Mouse (Mus musculus) neural tube, embryonic 10.5 days (tissue): ENCODE measurements around the gene Sytl2.

Source experiments
- DNase-seq: peaks from one replicate; pipeline ENCODE4 v3.0.0-alpha.2; 2017; ENCODE audit warnings: low spot score; ENCODE audit errors: extremely low spot score

Gene Sytl2

GRCm38 (mm10) chr7:90301942-90302646 is at the start of gene Sytl2:
TSS of gene Sytl2 (plus strand) at chr7:90302252.
- DNase-seq: peak; percentile 67

DNA sequence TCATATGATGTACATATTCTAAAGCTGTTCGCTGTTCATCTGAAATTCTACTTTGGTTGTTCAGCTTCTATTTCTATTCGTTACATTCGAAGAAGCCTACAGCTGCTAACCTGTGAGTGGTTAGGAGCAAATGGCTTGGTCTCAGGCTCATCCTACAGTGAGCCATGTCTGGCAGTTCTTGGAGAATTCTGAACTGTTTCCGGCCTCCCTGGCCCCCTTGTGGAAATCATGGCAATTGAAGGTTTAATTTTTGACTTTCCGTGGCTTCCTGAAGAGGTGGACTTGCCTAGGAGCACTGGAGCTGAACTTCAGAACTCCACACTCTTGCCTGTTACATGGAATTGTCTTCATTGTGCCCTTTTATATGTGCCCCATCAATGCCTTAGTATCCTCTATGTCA is 49.1 kb upstream of the Sytl2 start:
- no peak for DNase-seq

- DNase-seq: no peak
Observed at GRCm38 (mm10) chr7:90258701-90259100, 43.4 kb upstream of the Sytl2 start.

DNA sequence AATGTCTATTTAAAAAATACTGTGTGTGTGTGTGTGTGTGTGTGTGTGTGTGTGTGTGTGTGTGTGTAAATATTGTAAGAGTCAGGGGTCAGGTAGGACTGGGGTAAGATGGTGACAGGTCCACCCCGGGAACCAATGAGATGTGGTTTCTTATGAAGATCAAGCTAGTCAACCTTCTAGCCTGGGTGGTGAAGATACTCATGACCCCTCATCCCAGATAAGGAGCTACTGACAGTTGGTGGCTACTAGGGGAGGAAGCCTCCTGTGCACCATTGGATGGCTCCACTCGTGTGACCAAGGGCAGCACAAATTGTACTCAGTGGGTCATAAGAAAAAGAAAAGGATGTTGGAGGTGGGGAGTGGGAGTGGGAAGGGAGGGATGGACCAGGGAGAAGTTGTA is 42.2 kb upstream of the Sytl2 start:
- no peak for DNase-seq

DNA sequence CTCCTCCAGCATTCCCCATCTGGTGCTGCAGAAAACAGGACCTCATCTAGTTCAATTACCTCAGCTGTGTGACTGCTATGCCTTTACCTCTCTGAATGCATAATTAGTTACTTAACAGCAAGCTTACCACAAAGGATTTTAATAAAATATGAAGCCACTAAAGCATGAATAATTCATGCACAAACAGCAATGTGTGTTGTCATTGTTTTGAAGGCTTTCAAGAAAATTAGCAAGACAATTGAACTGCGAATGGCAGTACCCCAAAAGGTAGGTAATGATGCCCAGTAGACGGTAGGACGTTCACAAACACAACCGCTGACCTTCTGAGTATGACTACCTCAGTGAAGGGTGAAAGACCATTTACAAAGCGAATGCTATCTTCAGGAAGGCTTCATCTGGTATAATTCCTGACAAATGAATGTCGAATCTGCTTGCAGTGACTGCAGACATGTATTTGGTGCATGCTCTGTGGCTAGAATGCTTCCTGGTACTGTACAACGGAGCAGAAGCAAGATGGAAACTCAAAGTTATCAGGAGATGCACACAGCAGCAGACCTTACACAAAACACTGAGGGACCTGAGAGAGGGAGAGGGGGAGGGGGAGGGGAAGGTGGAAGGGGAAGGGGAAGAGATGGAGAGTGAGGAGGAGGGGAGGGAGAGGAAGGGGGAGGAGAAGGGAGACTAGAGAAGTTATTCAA is 40.0 kb upstream of the Sytl2 start:
- DNase-seq: no peak

GRCm38 (mm10) chr7:90265289-90265970 is 36.6 kb upstream of the Sytl2 start, which contains the start of gene Ccdc83:
TSS of gene Ccdc83 (minus strand) at chr7:90265777.
- DNase-seq: peak; percentile 88

GRCm38 (mm10) chr7:90270141-90270540 is 31.9 kb upstream of the Sytl2 start:
- DNase-seq: no peak

- no peak for DNase-seq
Observed at GRCm38 (mm10) chr7:90274561-90275100, 27.4 kb upstream of the Sytl2 start.

DNA sequence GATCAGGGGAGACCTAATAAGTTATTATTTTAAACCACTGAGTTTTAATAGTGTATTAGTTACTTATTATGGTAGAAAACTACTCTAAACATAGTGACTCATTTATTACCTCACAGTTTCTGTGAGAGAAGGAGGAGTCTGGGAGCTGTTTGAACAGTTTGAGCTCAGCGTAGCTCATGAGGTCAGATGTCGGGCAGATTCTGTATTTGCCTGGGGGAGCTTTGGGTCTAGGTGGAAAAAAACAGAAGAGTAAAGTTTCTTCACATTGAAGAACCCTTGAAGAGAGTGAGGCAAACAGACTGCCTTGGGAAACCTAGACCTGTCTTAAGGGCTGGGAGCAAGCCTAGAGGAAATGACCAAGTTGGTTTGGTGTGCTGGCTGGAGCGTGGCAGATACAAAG is 24.8 kb upstream of the Sytl2 start:
- no peak for DNase-seq

- DNase-seq: no peak
Observed at GRCm38 (mm10) chr7:90277769-90278168, 24.3 kb upstream of the Sytl2 start.

- no peak for DNase-seq
Observed at GRCm38 (mm10) chr7:90279136-90279535, 22.9 kb upstream of the Sytl2 start.

DNA sequence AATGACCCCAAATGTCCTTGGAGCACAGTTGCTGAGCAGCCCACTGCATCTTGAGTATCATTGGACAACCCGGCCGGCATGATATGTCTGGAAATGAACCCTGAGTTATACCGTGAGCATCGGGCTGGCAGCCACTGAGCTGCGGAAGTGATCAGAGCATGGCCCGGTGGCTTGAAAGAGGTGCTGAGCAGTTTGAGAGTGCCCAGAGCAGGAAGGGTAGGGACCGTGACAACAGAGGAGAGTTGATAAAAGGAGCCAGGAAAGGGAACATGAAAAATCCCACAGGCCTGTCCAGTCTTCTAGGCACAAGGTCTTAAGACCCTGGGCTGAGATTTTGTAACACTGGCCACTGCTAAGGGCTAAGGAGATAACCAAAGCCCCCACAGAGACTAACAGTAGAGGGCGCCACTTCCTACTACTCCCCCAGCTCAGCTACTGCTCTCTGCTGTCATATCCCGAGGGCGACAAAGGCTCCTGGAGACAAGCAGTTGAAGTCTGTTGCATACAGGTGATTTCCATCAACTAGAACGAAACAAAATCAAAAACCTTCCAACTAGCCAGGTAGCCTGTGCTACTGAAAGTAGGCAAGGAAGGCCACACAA is 21.7 kb upstream of the Sytl2 start:
- DNase-seq: no peak

DNA sequence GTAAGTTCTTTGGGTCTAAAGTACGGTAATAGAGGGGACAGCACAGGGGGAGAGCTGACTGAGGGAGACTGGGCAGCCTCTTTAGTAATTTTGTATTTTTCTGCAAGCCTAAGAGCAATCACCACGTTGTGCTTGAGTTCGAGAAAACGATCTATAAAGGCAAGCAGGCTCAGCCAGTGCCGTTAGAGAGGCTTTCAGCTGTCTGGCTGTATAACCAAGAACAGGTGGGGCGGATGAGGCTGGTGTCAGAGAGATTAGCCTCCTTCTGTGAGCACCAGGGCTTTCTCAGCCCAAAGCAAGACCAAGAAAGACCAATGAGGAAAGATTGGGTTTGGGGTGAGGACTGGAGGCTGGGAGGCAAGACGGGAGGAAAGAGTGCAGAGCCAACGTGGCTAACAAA is 21.2 kb upstream of the Sytl2 start:
- no peak for DNase-seq

- no peak for DNase-seq
Observed at GRCm38 (mm10) chr7:90281759-90282546, 20.1 kb upstream of the Sytl2 start.

- no peak for DNase-seq
Observed at GRCm38 (mm10) chr7:90282786-90283185, 19.3 kb upstream of the Sytl2 start.

DNA sequence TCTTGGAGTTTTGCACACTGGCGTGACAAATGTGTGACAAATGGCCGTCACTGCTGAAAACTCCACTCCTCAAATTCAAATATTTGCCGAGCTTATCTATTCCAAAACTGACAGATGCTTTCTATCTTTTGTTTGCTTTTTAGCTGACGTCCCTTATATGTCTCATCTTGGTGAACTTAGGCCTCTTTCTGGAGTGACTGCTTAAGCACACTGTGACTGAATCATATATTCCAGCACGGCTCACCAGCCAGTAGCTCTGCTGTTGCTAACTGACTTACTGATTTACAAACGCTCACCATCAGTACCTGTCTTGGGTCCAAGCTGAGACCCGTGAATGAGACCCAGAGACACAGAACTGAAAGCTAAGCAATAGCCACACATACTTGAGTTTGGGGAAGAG is 17.3 kb upstream of the Sytl2 start:
- no peak for DNase-seq

GRCm38 (mm10) chr7:90291885-90292284 is 10.2 kb upstream of the Sytl2 start:
- no peak for DNase-seq

DNA sequence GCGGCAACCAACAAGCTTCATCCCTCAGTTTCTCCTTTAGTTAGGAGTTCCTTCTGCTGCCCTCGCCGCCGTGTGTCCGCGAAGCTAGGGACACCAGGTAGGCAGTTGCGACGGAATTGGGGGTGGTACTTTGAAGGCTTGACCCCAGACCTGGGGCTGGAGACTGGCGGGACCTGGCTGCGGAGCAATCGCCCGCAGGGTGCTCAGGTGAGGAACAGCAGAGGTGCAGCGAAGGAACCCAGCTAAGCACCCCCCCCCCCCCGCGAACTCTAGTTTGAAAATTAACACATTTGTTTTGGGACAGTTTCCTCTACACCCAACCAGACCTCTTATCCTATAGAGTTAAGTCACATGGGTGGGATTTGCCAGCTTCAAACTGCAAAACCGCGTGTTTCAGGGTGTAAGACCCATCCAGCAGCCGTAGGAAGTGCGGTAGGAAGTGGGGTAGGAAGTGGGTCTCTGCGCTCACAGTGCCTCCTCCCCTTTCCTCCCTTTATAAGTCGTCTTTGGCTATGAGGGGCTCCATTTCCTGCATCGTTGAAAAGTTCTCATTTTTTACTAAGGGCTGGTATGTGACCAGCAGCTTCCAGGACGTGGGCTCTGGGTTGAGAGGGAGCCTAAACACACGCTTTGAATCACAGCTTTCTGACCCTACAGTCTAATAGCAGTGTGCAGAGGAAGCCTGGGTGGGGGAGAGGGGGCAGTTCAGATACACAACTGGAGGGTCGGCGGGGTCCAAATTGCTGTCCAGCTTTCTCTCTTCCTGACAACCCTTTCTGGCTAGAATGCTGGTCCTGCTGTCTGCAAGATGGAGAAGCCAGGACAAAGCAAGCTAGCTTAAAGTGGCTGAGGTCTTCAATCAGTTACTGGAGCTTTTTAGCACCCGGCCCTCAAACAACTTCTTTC is 848 bp downstream of the Sytl2 start:
- DNase-seq: peak; percentile 35

- peak; percentile 54 for DNase-seq
Observed at GRCm38 (mm10) chr7:90306079-90306478, 4.0 kb downstream of the Sytl2 start.

GRCm38 (mm10) chr7:90306968-90307367 is 4.9 kb downstream of the Sytl2 start:
- no peak for DNase-seq
